Mouse (Mus musculus) CH12.LX (cell line): ENCODE data around the gene Tmem97. TPM values are rescaled to one million over a fixed set of nuclear protein-coding genes. Genes with fewer than 3 reads are reported as not detected.

Experiments used
- DNase-seq: peaks from one replicate; pipeline ENCODE4 v3.0.0-alpha.2; 2013; ENCODE audit errors: extremely low read depth
- H3K27ac ChIP-seq: 2 replicates; pipeline ENCODE4 v1.5.1; 2012; ENCODE audit warnings: low read depth, mild to moderate bottlenecking, control low read depth, moderate library complexity; ENCODE audit not compliant: insufficient read depth
- H3K27me3 ChIP-seq: replicated peaks from 2 replicates; pipeline ENCODE3; 2012; ENCODE audit warnings: inconsistent platforms
- H3K36me3 ChIP-seq, 2 experiments: replicated peaks in 1 of 2; 2 replicates each; pipeline versions ENCODE3 to v1.6.1; 2012; ENCODE audit warnings: inconsistent platforms in 1 of 2, low read length in 1 of 2, mild to moderate bottlenecking in 1 of 2, mixed read lengths in 1 of 2, moderate library complexity in 1 of 2; ENCODE audit not compliant: control insufficient read depth in 1 of 2, insufficient read depth in 1 of 2
- H3K4me1 ChIP-seq, 2 experiments: 2 replicates each; pipeline ENCODE4 v1.6.1; 2012; ENCODE audit warnings: inconsistent platforms in 1 of 2, moderate library complexity in 1 of 2; ENCODE audit not compliant: insufficient read depth in 2 of 2, control insufficient read depth in 1 of 2
- H3K4me2 ChIP-seq: 2 replicates; pipeline ENCODE4 v1.6.1; 2012; ENCODE audit warnings: low read depth, mild to moderate bottlenecking, control low read depth; ENCODE audit not compliant: poor library complexity, insufficient read depth, severe bottlenecking
- H3K4me3 ChIP-seq, 3 experiments: fragments of 150-350 bp in 1 of 3; sonication (generic) in 1 of 3; replicated peaks in 1 of 3; 2 replicates each; pipeline versions ENCODE3 to v1.5.1; 2011 to 2012; ENCODE audit warnings: low read depth in 2 of 3, low read length in 2 of 3, mild to moderate bottlenecking in 2 of 3, moderate library complexity in 2 of 3, control low read depth in 1 of 3, improper control_type of control experiment in 1 of 3, inconsistent platforms in 1 of 3, mixed read lengths in 1 of 3; ENCODE audit not compliant: poor library complexity in 1 of 3
- H3K79me2 ChIP-seq: replicated peaks from 2 replicates; pipeline ENCODE4 v1.6.1; 2012; ENCODE audit warnings: mild to moderate bottlenecking, moderate library complexity; ENCODE audit not compliant: control insufficient read depth, poor library complexity, insufficient read depth, severe bottlenecking; ENCODE audit errors: extremely low read depth
- H3K9ac ChIP-seq: 2 replicates; pipeline ENCODE4 v1.6.1; 2012; ENCODE audit warnings: low read depth, mild to moderate bottlenecking, control low read depth, moderate library complexity; ENCODE audit not compliant: insufficient read depth
- H3K9me3 ChIP-seq: replicated peaks from 2 replicates; pipeline ENCODE3; 2012; ENCODE audit warnings: low read length, inconsistent platforms, mixed read lengths
- BHLHE40 ChIP-seq: IDR thresholded peaks from 2 replicates; pipeline ENCODE4 v1.6.1; 2011; ENCODE audit warnings: mild to moderate bottlenecking, low read depth, low read length, improper control_type of control experiment
- CHD1 ChIP-seq: IDR thresholded peaks from 2 replicates; pipeline ENCODE4 v1.6.1; 2012; ENCODE audit warnings: low read depth, low read length, improper control_type of control experiment, inconsistent platforms
- CHD2 ChIP-seq: IDR thresholded peaks from 2 replicates; pipeline ENCODE4 v1.6.1; 2011; ENCODE audit warnings: low read length, improper control_type of control experiment
- CTCF ChIP-seq, 2 experiments: IDR thresholded peaks in 1 of 2; conservative IDR thresholded peaks in 1 of 2; 2 replicates each; pipeline ENCODE4 v1.5.1; 2011 to 2012; ENCODE audit warnings: low read depth in 2 of 2, low read length in 2 of 2, improper control_type of control experiment in 1 of 2, inconsistent platforms in 1 of 2, mild to moderate bottlenecking in 1 of 2, moderate library complexity in 1 of 2
- E2F4 ChIP-seq: IDR thresholded peaks from 2 replicates; pipeline ENCODE4 v1.6.1; 2011; ENCODE audit warnings: low read depth, low read length, improper control_type of control experiment; ENCODE audit not compliant: insufficient replicate concordance
- ELF1 ChIP-seq: IDR thresholded peaks from 2 replicates; pipeline ENCODE4 v1.6.1; 2014; ENCODE audit warnings: low read depth, mild to moderate bottlenecking, inconsistent platforms, low read length, improper control_type of control experiment
- EP300 ChIP-seq: IDR thresholded peaks from 2 replicates; pipeline ENCODE4 v1.6.1; 2011; ENCODE audit warnings: low read length, improper control_type of control experiment
- ETS1 ChIP-seq: conservative IDR thresholded peaks from 2 replicates; pipeline ENCODE4 v1.6.1; 2012; ENCODE audit warnings: low read depth, mild to moderate bottlenecking, inconsistent platforms, low read length, improper control_type of control experiment, moderate library complexity
- GABPA ChIP-seq: IDR thresholded peaks from 2 replicates; pipeline ENCODE4 v1.6.1; 2012; ENCODE audit warnings: low read depth, low read length, improper control_type of control experiment, inconsistent platforms; ENCODE audit not compliant: insufficient replicate concordance
- HCFC1 ChIP-seq: IDR thresholded peaks from 2 replicates; pipeline ENCODE4 v1.6.1; 2012; ENCODE audit warnings: low read depth, mild to moderate bottlenecking, inconsistent platforms, low read length, improper control_type of control experiment
- IRF4 ChIP-seq: IDR thresholded peaks from 2 replicates; pipeline ENCODE4 v1.6.1; 2014; ENCODE audit warnings: low read depth, mild to moderate bottlenecking, inconsistent platforms, low read length, improper control_type of control experiment
- JUN ChIP-seq: IDR thresholded peaks from 2 replicates; pipeline ENCODE4 v1.6.1; 2011; ENCODE audit warnings: low read depth, mild to moderate bottlenecking, low read length, improper control_type of control experiment, moderate library complexity; ENCODE audit not compliant: insufficient read depth
- JUND ChIP-seq: conservative IDR thresholded peaks from 2 replicates; pipeline ENCODE4 v1.6.1; 2011; ENCODE audit warnings: low read depth, low read length, improper control_type of control experiment
- KAT2A ChIP-seq: IDR thresholded peaks from 2 replicates; pipeline ENCODE4 v1.6.1; 2012; ENCODE audit warnings: low read length, improper control_type of control experiment, inconsistent platforms; ENCODE audit not compliant: insufficient replicate concordance
- MAFK ChIP-seq: IDR thresholded peaks from 2 replicates; pipeline ENCODE4 v1.6.1; 2011; ENCODE audit warnings: low read length, improper control_type of control experiment; ENCODE audit not compliant: insufficient replicate concordance
- MAX ChIP-seq: IDR thresholded peaks from 2 replicates; pipeline ENCODE4 v1.6.1; 2011; ENCODE audit warnings: low read length, improper control_type of control experiment
- MAZ ChIP-seq: IDR thresholded peaks from 2 replicates; pipeline ENCODE4 v1.6.1; 2012; ENCODE audit warnings: low read depth, mild to moderate bottlenecking, inconsistent platforms, low read length, improper control_type of control experiment, moderate library complexity
- MEF2A ChIP-seq: IDR thresholded peaks from 2 replicates; pipeline ENCODE4 v1.6.1; 2014; ENCODE audit warnings: low read depth, mild to moderate bottlenecking, inconsistent platforms, low read length, improper control_type of control experiment, borderline replicate concordance
- MXI1 ChIP-seq: IDR thresholded peaks from 2 replicates; pipeline ENCODE4 v1.6.1; 2011; ENCODE audit warnings: mild to moderate bottlenecking, low read depth, low read length, improper control_type of control experiment
- MYC ChIP-seq: IDR thresholded peaks from 2 replicates; pipeline ENCODE4 v1.6.1; 2011; ENCODE audit warnings: low read depth, mild to moderate bottlenecking, improper control_type of control experiment, low read length
- NELFE ChIP-seq: IDR thresholded peaks from 2 replicates; pipeline ENCODE4 v1.6.1; 2011; ENCODE audit warnings: low read depth, low read length, improper control_type of control experiment
- NRF1 ChIP-seq: IDR thresholded peaks from 2 replicates; pipeline ENCODE4 v1.6.1; 2014; ENCODE audit warnings: low read depth, mild to moderate bottlenecking, inconsistent platforms, low read length, improper control_type of control experiment, moderate library complexity
- PAX5 ChIP-seq: IDR thresholded peaks from 2 replicates; pipeline ENCODE4 v1.6.1; 2012; ENCODE audit warnings: low read length, inconsistent platforms, mixed read lengths
- POLR2A ChIP-seq: IDR thresholded peaks from 2 replicates; pipeline ENCODE4 v1.6.1; 2011; ENCODE audit warnings: low read depth, mild to moderate bottlenecking, improper control_type of control experiment, low read length
- POLR2AphosphoS2 ChIP-seq: IDR thresholded peaks from 2 replicates; pipeline ENCODE4 v1.6.1; 2011; ENCODE audit warnings: low read depth, low read length, improper control_type of control experiment
- RAD21 ChIP-seq: IDR thresholded peaks from 2 replicates; pipeline ENCODE4 v1.6.1; 2011; ENCODE audit warnings: low read depth, mild to moderate bottlenecking, low read length, improper control_type of control experiment, moderate library complexity
- RCOR1 ChIP-seq: conservative IDR thresholded peaks from 2 replicates; pipeline ENCODE4 v1.6.1; 2012; ENCODE audit warnings: low read depth, mild to moderate bottlenecking, inconsistent platforms, low read length, improper control_type of control experiment
- SIN3A ChIP-seq: IDR thresholded peaks from 2 replicates; pipeline ENCODE4 v1.6.1; 2012; ENCODE audit warnings: low read length, improper control_type of control experiment, inconsistent platforms
- SMC3 ChIP-seq: IDR thresholded peaks from 2 replicates; pipeline ENCODE4 v1.6.1; 2011; ENCODE audit warnings: low read depth, low read length, improper control_type of control experiment
- TBP ChIP-seq: conservative IDR thresholded peaks from 2 replicates; pipeline ENCODE4 v1.6.1; 2011; ENCODE audit warnings: low read depth, low read length, improper control_type of control experiment
- TCF12 ChIP-seq: IDR thresholded peaks from 2 replicates; pipeline ENCODE4 v1.6.1; 2014; ENCODE audit warnings: low read depth, mild to moderate bottlenecking, inconsistent platforms, low read length, improper control_type of control experiment
- USF1 ChIP-seq: IDR thresholded peaks from 2 replicates; pipeline ENCODE4 v1.6.1; 2014; ENCODE audit warnings: low read depth, mild to moderate bottlenecking, inconsistent platforms, low read length, improper control_type of control experiment
- USF2 ChIP-seq: conservative IDR thresholded peaks from 2 replicates; pipeline ENCODE4 v1.6.1; 2011; ENCODE audit warnings: low read depth, low read length, improper control_type of control experiment
- ZC3H11A ChIP-seq: IDR thresholded peaks from 2 replicates; pipeline ENCODE4 v1.6.1; 2012; ENCODE audit warnings: low read depth, mild to moderate bottlenecking, inconsistent platforms, low read length, improper control_type of control experiment
- ZKSCAN1 ChIP-seq: IDR thresholded peaks from 2 replicates; pipeline ENCODE4 v1.6.1; 2012; ENCODE audit warnings: low read depth, inconsistent platforms, low read length, improper control_type of control experiment, borderline replicate concordance
- ZMIZ1 ChIP-seq: IDR thresholded peaks from 2 replicates; pipeline ENCODE4 v1.6.1; 2012; ENCODE audit warnings: low read depth, mild to moderate bottlenecking, inconsistent platforms, low read length, improper control_type of control experiment
- ZNF384 ChIP-seq: IDR thresholded peaks from 2 replicates; pipeline ENCODE4 v1.6.1; 2012; ENCODE audit warnings: low read depth, low read length, improper control_type of control experiment, inconsistent platforms
- dilution Hi-C: fragments of 300-500 bp; cut with MboI; formaldehyde crosslinking; loops from 2 replicates; pipeline ENCODE4 v1.14.3; 2020; ENCODE audit warnings: low sequenced_read_pairs; ENCODE audit not compliant: extremely low pct_unique_long_range_greater_than_20kb, extremely low pct_ligation_motif_present
- in situ Hi-C: fragments of 300-500 bp; cut with MboI; formaldehyde crosslinking; loops from 3 replicates; pipeline ENCODE4 v1.14.3; 2019; ENCODE audit warnings: low sequenced_read_pairs, low pct_ligation_motif_present, low pct_unique_long_range_greater_than_20kb, mixed read lengths
- polyA plus RNA-seq: library from polyadenylated mRNA; unstranded; fragments of >175 nt; gene quantifications from 2 replicates; pipeline ENCODE4 v1.2.1, GENCODE M21; 2012; ENCODE audit warnings: low read depth; ENCODE audit not compliant: insufficient read length
- total RNA-seq, 2 experiments: library from RNA; depleted of rRNA; stranded (reverse); fragments of 300-350 nt in 1 of 2; fragments of >200 nt in 1 of 2; gene quantifications; 2 replicates each; pipeline ENCODE4 v1.2.3; 2012 to 2014

Gene Tmem97
- total and polyA plus RNA-seq, 3 experiments, result 213 to 347 (median 268) TPM

- Histone ChIP-seq H3K79me2 (peaks cover 25% of the 10 kb centered on the region), H3K27ac (peak within 1 kb of the TSS; percentile 14; the same call in 1 of the 2 replicates), H3K36me3 (peaks cover 42 to 59% of the 10 kb centered on the region in 2 experiments), H3K27me3 (no peaks in the 10 kb centered on the region), H3K4me2 (peak within 1 kb of the TSS; percentile 99), H3K9ac (peak within 1 kb of the TSS; percentile 94), H3K4me1 (peaks cover 0 to 31% of the 10 kb centered on the region in 2 experiments; a peak in 2 of 4 replicates), H3K9me3 (no peaks in the 10 kb centered on the region), H3K4me3 (peak within 1 kb of the TSS; percentile 74 to 85 (median 83))
- in situ Hi-C loops (no loop called here), dilution Hi-C loops (no loop called here)
- DNase-seq, result peak; percentile 97
- TF ChIP-seq CHD2 (peak; percentile 30; the same call in 1 of the 2 replicates), IRF4 (peak; percentile 61; the same call in 1 of the 2 replicates), NELFE (peak; percentile 99), MEF2A (peak; percentile 54), ZC3H11A (no peak), POLR2A (peak; percentile 99), ZKSCAN1 (no peak), ZMIZ1 (peak; percentile 98), E2F4 (no peak), SIN3A (peak; percentile 92), ZNF384 (peak; percentile 29; the same call in 1 of the 2 replicates), ELF1 (peak; percentile 88), MYC (peak; percentile 88; the same call in 1 of the 2 replicates), KAT2A (0 out of 2 replicates have a peak, but pooled peaks have one; percentile 70), MAFK (0 out of 2 replicates have a peak, but pooled peaks have one; percentile 52), PAX5 (no peak), USF2 (peak; percentile 77), RAD21 (no peak), TCF12 (peak; percentile 95), RCOR1 (peak; percentile 76; the same call in 1 of the 2 replicates), ETS1 (no peak), CTCF (conservative IDR thresholded peaks at IDR 0.05 in 1 of 2, IDR thresholded peaks at IDR 0.05 in 1 of 2; ENCODE audit: low read depth in 2 of 2, low read length in 2 of 2) (no peak), EP300 (no peak), SMC3 (no peak), HCFC1 (peak; percentile 87), JUND (no peak), MAZ (peak; percentile 81; the same call in 1 of the 2 replicates), GABPA (no peak), USF1 (peak; percentile 89), TBP (peak; percentile 85), JUN (no peak), BHLHE40 (peak; percentile 94), POLR2AphosphoS2 (peak; percentile 82), CHD1 (no peak), MXI1 (peak; percentile 88), MAX (peak; percentile 87), NRF1 (peak; percentile 55)
These were observed 38.3 kb downstream of the Tmem97 start, which contains the start of the genes Tmem199 and Poldip2 for GRCm38 (mm10) chr11:78512025-78512957. Tmem199 (minus strand) TSS chr11:78512172. Poldip2 (plus strand) TSS chr11:78512193.
